Mouse (Mus musculus): Measurements from ENCODE around the gene Dnmt3c. TPM values are rescaled to one million over a fixed set of nuclear protein-coding genes. Genes with fewer than 3 reads are reported as not detected.
"Not testable (repeated sequence)": the region's sequence is repeated elsewhere in the genome, so short reads cannot be mapped to it uniquely, and the experiment has no call there.

Gene Dnmt3c
- not detected in 2 replicates for polyA plus RNA-seq (2012; rRNA removed)

DNA sequence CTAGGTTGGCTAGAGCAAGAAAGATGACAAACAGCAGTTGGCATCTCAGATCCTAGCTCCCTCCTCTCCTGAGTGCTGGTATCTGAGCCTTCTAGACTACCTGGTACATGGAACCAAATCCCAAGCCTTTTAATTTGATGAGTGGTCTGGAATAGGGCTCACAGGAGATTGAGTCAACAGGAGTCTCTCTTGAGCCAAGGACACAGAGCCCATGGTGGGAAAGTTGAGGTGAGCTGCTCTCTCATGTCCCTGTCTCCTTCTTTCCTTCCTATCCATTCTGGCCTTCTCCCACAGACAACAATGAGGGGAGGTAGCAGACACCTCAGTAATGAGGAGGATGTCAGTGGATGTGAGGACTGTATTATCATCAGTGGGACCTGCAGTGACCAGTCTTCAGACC lies at the start of gene Dnmt3c:
Gene Dnmt3c (plus strand): TSS at position 301 of the 400 bp plus-strand sequence.
- no peak for TF ChIP-seq CTCF (IDR thresholded peaks at IDR 0.05; ENCODE audit: extremely low read depth, insufficient read length, insufficient replicate concordance, low read depth, low read length)
- no peak for TF ChIP-seq POLR2A (IDR thresholded peaks at IDR 0.05; ENCODE audit: low read depth, low read length)
- no peak within 1 kb of the TSS for H3K27ac ChIP-seq (ENCODE audit: insufficient read depth, low read depth, low read length)

DNA sequence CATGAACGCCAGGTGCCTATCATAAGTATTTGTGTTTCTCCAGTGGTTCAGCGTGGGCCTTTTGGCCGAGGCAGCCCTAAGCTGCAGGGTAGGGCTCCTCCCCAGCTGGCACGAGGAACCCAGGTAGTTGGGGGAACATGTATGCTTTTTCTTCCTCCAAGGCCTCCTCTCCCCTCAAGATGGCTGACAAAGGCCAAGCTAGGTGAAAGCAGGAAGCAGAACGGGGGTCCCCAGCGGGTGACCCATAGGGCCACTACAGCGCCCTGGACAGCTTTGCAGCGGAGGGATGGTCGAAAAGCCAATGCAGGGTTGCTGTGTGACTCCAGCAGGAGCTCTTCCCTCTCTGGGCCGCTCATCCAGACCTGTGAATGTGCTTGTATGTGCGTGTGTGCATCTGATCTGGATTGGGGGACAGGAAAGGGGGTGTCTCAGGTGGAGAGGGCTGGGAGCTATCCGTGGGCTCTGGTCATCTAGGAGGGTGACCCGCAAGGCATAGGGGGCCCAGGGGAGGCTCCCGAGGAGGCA lies 47.6 kb upstream of the Dnmt3c start:
- Histone ChIP-seq H3K4me3 (ENCODE audit: low read depth, low read length) (peak overlapping the region; percentile 85), H3K36me3 (ENCODE audit: control insufficient read depth, insufficient read depth, low read length) (no peaks in the 10 kb centered on the region), H3K4me1 (ENCODE audit: control insufficient read depth, insufficient read depth, insufficient read length, low read length) (0 out of 2 replicates have a peak, but pooled peaks cover 3% of the 10 kb centered on the region), H3K27me3 (ENCODE audit: control insufficient read depth, insufficient read depth, low read length) (no peaks in the 10 kb centered on the region), H3K27ac (ENCODE audit: insufficient read depth, low read depth, low read length) (no peak overlapping the region)
- WGBS, result 32% methylated on average over 14 of the region's 14 CpGs
- TF ChIP-seq POLR2A (IDR thresholded peaks at IDR 0.05; ENCODE audit: low read depth, low read length) (no peak), CTCF (IDR thresholded peaks at IDR 0.05; ENCODE audit: extremely low read depth, insufficient read length, insufficient replicate concordance, low read depth, low read length) (no peak)

More for the DNA sequence above, at the start of gene Dnmt3c:
- Histone ChIP-seq H3K4me1 (ENCODE audit: control insufficient read depth, insufficient read depth, insufficient read length, low read length) (no peaks in the 10 kb centered on the region), H3K4me3 (ENCODE audit: low read depth, low read length) (no peak within 1 kb of the TSS), H3K27me3 (ENCODE audit: control insufficient read depth, insufficient read depth, low read length) (no peaks in the 10 kb centered on the region), H3K36me3 (ENCODE audit: control insufficient read depth, insufficient read depth, low read length) (no peaks in the 10 kb centered on the region)

DNA sequence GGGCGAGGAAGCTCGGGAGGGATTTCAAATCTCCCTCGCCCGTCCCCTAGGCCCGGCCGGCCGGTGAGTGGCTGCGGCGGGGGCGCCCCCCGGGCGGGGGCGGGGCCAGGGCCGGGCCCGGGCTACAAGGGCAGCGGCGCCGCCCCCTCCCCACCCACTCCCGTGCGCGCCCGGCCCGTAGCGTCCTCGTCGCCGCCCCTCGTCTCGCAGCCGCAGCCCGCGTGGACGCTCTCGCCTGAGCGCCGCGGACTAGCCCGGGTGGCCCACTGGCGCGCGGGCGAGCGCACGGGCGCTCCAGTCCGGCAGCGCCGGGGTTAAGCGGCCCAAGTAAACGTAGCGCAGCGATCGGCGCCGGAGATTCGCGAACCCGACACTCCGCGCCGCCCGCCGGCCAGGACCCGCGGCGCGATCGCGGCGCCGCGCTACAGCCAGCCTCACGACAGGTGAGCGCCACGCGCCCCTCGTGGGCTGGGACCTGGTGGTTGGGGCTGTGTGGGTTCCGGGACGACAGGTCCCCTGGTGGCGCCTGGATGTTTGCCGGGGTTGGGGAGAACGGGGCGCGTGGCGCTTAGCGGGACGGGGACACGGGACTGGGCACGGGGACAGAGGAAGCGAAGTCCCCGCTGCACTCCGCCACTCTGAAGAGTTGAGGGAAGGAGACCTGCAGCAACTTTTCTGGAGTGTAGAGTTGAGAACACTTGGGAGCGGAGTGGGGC lies 47.0 kb upstream of the Dnmt3c start, which contains the start of gene Dnmt3b:
Gene Dnmt3b (plus strand): TSS at position 153 of the 716 bp plus-strand sequence.
- Histone ChIP-seq H3K27ac (ENCODE audit: insufficient read depth, low read depth, low read length) (no peak within 1 kb of the TSS), H3K27me3 (ENCODE audit: control insufficient read depth, insufficient read depth, low read length) (no peaks in the 10 kb centered on the region), H3K4me1 (ENCODE audit: control insufficient read depth, insufficient read depth, insufficient read length, low read length) (0 out of 2 replicates have a peak, but pooled peaks cover 3% of the 10 kb centered on the region), H3K36me3 (ENCODE audit: control insufficient read depth, insufficient read depth, low read length) (no peaks in the 10 kb centered on the region), H3K4me3 (ENCODE audit: low read depth, low read length) (peak within 1 kb of the TSS; percentile 85)
- WGBS, result under 1% methylated on average over 90 of the region's 93 CpGs
- TF ChIP-seq CTCF (IDR thresholded peaks at IDR 0.05; ENCODE audit: extremely low read depth, insufficient read length, insufficient replicate concordance, low read depth, low read length) (no peak), POLR2A (IDR thresholded peaks at IDR 0.05; ENCODE audit: low read depth, low read length) (no peak)

DNA sequence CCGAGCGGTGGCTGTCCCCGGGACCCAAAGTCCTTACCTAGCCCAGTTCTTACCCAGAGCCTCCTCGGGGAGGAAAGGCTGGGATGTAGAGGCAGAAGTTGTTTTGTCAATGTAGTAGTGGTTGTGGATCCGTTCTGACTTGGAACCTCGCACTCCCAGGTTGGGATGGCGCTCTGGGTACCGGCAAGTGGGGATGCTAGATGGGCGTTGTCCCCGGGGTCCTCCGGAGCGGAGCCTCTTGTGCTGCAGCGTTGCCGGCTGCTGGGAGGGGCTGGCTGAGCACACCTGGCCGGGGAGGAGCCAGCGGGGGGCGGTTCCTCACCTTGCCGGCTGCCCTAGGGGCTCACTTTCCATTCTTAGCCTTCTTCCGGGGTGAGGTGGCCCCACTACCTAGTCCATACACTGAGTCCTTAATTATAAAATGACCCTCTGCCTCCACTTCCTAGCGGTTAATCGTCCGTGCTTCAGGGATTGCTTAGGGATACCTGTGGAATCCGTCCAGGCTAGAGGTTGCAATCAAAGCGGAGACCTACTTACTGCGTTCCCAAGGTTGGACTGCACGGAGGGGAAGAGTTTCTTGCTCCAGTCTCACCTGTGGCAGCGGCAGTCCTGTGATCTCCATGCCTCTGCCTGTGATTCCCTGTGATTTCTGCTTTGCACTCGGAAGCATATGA lies 46.3 kb upstream of the Dnmt3c start:
- no peak for TF ChIP-seq CTCF (IDR thresholded peaks at IDR 0.05; ENCODE audit: extremely low read depth, insufficient read length, insufficient replicate concordance, low read depth, low read length)
- 3% methylated on average over 28 of the region's 28 CpGs for WGBS
- no peaks in the 10 kb centered on the region for H3K36me3 ChIP-seq (ENCODE audit: control insufficient read depth, insufficient read depth, low read length)
- H3K4me1 ChIP-seq (ENCODE audit: control insufficient read depth, insufficient read depth, insufficient read length, low read length), result 0 out of 2 replicates have a peak, but pooled peaks cover 3% of the 10 kb centered on the region
- no peak overlapping the region for H3K27ac ChIP-seq (ENCODE audit: insufficient read depth, low read depth, low read length)
- no peaks in the 10 kb centered on the region for H3K27me3 ChIP-seq (ENCODE audit: control insufficient read depth, insufficient read depth, low read length)
- peak overlapping the region; percentile 85 for H3K4me3 ChIP-seq (ENCODE audit: low read depth, low read length)

DNA sequence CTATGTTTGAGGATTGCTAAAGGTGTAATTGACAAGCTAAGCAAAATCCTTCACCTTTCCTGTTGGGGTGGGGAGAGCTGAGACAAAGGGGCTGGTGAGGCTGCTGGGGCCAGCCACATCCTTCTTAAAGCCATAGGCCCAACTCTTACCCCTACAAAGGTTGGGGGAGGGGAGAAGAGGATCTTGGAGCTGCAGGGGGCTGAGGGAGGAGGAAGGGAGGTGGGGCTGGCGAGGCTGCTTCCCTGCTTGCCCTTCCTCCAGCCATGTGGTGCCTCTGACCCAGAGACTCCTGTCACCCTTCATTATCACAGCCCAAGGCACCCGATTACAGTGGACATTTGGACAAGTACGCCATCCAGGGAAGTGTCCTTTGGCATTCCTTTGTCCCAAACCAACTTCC lies 44.8 kb upstream of the Dnmt3c start:
- WGBS, result 94% methylated on average over 3 of the region's 3 CpGs
- TF ChIP-seq CTCF (IDR thresholded peaks at IDR 0.05; ENCODE audit: extremely low read depth, insufficient read length, insufficient replicate concordance, low read depth, low read length), result no peak
- TF ChIP-seq POLR2A (IDR thresholded peaks at IDR 0.05; ENCODE audit: low read depth, low read length), result no peak
- no peaks in the 10 kb centered on the region for H3K27me3 ChIP-seq (ENCODE audit: control insufficient read depth, insufficient read depth, low read length)

DNA sequence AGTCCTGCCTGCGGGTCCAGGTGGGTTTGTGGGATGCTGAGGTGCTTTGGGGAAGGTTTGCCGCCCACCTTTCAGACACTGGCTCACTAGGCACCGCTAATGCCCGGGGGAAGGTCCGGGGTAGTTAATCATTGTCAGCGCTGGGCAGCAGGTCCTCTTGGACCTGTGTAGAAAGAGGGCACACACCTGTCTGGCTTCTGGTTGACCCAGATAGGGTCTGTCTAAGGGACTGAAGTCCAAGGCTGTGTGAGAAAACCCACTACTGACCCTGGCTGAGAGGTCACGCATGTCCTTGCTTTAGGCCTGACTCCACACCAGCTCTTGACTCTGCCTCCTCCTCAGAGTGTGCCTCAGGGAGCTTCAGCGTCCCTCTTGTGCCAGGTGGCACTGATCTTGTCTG lies 38.8 kb upstream of the Dnmt3c start:
- not testable (repeated sequence) for H3K4me3 ChIP-seq (ENCODE audit: low read depth, low read length); H3K4me1 ChIP-seq (ENCODE audit: control insufficient read depth, insufficient read depth, insufficient read length, low read length); H3K27me3 ChIP-seq (ENCODE audit: control insufficient read depth, insufficient read depth, low read length); H3K27ac ChIP-seq (ENCODE audit: insufficient read depth, low read depth, low read length); H3K36me3 ChIP-seq (ENCODE audit: control insufficient read depth, insufficient read depth, low read length)
- 39% methylated on average over 8 of the region's 8 CpGs for WGBS

More for the DNA sequence above, 44.8 kb upstream of the Dnmt3c start:
- Histone ChIP-seq H3K27ac (ENCODE audit: insufficient read depth, low read depth, low read length) (no peak overlapping the region), H3K4me1 (ENCODE audit: control insufficient read depth, insufficient read depth, insufficient read length, low read length) (0 out of 2 replicates have a peak, but pooled peaks cover 3% of the 10 kb centered on the region), H3K4me3 (ENCODE audit: low read depth, low read length) (no peak overlapping the region), H3K36me3 (ENCODE audit: control insufficient read depth, insufficient read depth, low read length) (no peaks in the 10 kb centered on the region)

DNA sequence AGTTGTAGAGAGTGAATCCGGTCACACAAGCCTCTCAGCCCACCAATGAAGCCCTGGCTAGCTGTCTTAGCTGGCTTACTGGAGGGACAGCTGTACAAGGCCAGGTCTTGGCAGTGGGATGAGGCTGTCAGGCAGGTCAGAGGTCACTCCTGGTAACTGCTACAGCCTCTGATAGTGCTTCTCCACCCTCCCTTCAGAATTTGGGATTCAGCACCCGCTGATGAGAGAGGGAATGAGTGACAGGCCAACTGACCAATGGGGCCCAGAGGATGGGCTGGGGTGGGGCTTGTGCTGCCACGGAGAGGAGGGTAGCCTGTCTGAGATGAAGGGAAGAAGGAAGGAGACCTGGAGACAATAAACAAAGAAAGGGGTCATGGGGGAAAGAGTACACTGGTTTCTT lies 35.8 kb upstream of the Dnmt3c start:
- WGBS, result 57% methylated on average over 3 of the region's 3 CpGs
- H3K27ac ChIP-seq (ENCODE audit: insufficient read depth, low read depth, low read length), result no peak overlapping the region
- peaks cover 2% of the 10 kb centered on the region; the same call in 1 of the 2 replicates for H3K36me3 ChIP-seq (ENCODE audit: control insufficient read depth, insufficient read depth, low read length)
- peaks cover 3% of the 10 kb centered on the region; the same call in 1 of the 2 replicates for H3K4me1 ChIP-seq (ENCODE audit: control insufficient read depth, insufficient read depth, insufficient read length, low read length)
- H3K27me3 ChIP-seq (ENCODE audit: control insufficient read depth, insufficient read depth, low read length), result no peaks in the 10 kb centered on the region
- TF ChIP-seq POLR2A (IDR thresholded peaks at IDR 0.05; ENCODE audit: low read depth, low read length), result no peak
- no peak for TF ChIP-seq CTCF (IDR thresholded peaks at IDR 0.05; ENCODE audit: extremely low read depth, insufficient read length, insufficient replicate concordance, low read depth, low read length)
- H3K4me3 ChIP-seq (ENCODE audit: low read depth, low read length), result no peak overlapping the region
